Mouse (Mus musculus): ENCODE results near the gene Ypel1. TPM values are rescaled to one million over a fixed set of nuclear protein-coding genes. Genes with fewer than 3 reads are reported as not detected.

Ypel1 gene
- polyA plus RNA-seq, 1 experiment from 2014 or later, result 36.2 TPM

GRCm38 (mm10) chr16:17117309-17117799 is 47.9 kb downstream of the Ypel1 start:
- H3K9ac ChIP-seq, result no peak overlapping the region
- no peaks in the 10 kb centered on the region for H3K4me1 ChIP-seq (ENCODE audit: insufficient read depth)
- no peak for ATAC-seq (ENCODE audit: insufficient read depth)
- peaks cover 69% of the 10 kb centered on the region for H3K36me3 ChIP-seq (ENCODE audit: insufficient read depth)
- no peak overlapping the region for H3K4me2 ChIP-seq
- no peaks in the 10 kb centered on the region for H3K27me3 ChIP-seq (ENCODE audit: insufficient read depth, low read length)
- no peaks in the 10 kb centered on the region for H3K9me3 ChIP-seq (ENCODE audit: low read depth, low read length)
- DNase-seq, result no peak
- 83% methylated on average over 5 of the region's 5 CpGs for WGBS
- H3K27ac ChIP-seq (ENCODE audit: low read depth), result no peak overlapping the region
- TF ChIP-seq CTCF (IDR thresholded peaks at IDR 0.05; ENCODE audit: low read depth), result no peak
- H3K4me3 ChIP-seq (ENCODE audit: low read depth, low read length), result no peak overlapping the region

- Histone ChIP-seq H3K4me2 (no peak overlapping the region), H3K27me3 (ENCODE audit: insufficient read depth, low read length) (no peaks in the 10 kb centered on the region), H3K4me3 (ENCODE audit: low read depth, low read length) (no peak overlapping the region), H3K9ac (no peak overlapping the region), H3K9me3 (ENCODE audit: low read depth, low read length) (no peaks in the 10 kb centered on the region), H3K4me1 (ENCODE audit: insufficient read depth) (0 out of 2 replicates have a peak, but pooled peaks cover 6% of the 10 kb centered on the region), H3K27ac (ENCODE audit: low read depth) (no peak overlapping the region), H3K36me3 (ENCODE audit: insufficient read depth) (peaks cover 52% of the 10 kb centered on the region)
- DNase-seq (no peak), ATAC-seq (ENCODE audit: insufficient read depth) (no peak)
- 77% methylated on average over 14 of the region's 14 CpGs for WGBS
- TF ChIP-seq CTCF (IDR thresholded peaks at IDR 0.05; ENCODE audit: low read depth), result no peak
These were observed 52.1 kb downstream of the Ypel1 start for GRCm38 (mm10) chr16:17121569-17121968.

GRCm38 (mm10) chr16:17124119-17124870 is 54.8 kb downstream of the Ypel1 start:
- Histone ChIP-seq H3K4me1 (ENCODE audit: insufficient read depth) (0 out of 2 replicates have a peak, but pooled peaks cover 6% of the 10 kb centered on the region), H3K4me2 (peak overlapping the region; percentile 69), H3K9ac (peak overlapping the region; percentile 73), H3K36me3 (ENCODE audit: insufficient read depth) (peaks cover 29% of the 10 kb centered on the region), H3K27me3 (ENCODE audit: insufficient read depth, low read length) (no peaks in the 10 kb centered on the region), H3K4me3 (ENCODE audit: low read depth, low read length) (peak overlapping the region; percentile 56), H3K27ac (ENCODE audit: low read depth) (peak overlapping the region; percentile 82), H3K9me3 (ENCODE audit: low read depth, low read length) (no peaks in the 10 kb centered on the region)
- no peak for TF ChIP-seq CTCF (IDR thresholded peaks at IDR 0.05; ENCODE audit: low read depth)
- DNase-seq (peak; percentile 66), ATAC-seq (ENCODE audit: insufficient read depth) (peak; percentile 35)
- 1% methylated on average over 22 of the region's 22 CpGs for WGBS

GRCm38 (mm10) chr16:17124871-17125520 is 55.5 kb downstream of the Ypel1 start, which contains the start of gene 2610318N02Rik:
Gene 2610318N02Rik, minus strand, starts transcription at chr16:17125167.
- under 1% methylated on average over 25 of the region's 25 CpGs for WGBS
- H3K4me1 ChIP-seq (ENCODE audit: insufficient read depth), result 0 out of 2 replicates have a peak, but pooled peaks cover 6% of the 10 kb centered on the region
- peak within 1 kb of the TSS; percentile 73 for H3K9ac ChIP-seq
- no peaks in the 10 kb centered on the region for H3K27me3 ChIP-seq (ENCODE audit: insufficient read depth, low read length)
- no peaks in the 10 kb centered on the region for H3K9me3 ChIP-seq (ENCODE audit: low read depth, low read length)
- H3K4me3 ChIP-seq (ENCODE audit: low read depth, low read length), result peak within 1 kb of the TSS; percentile 56
- H3K36me3 ChIP-seq (ENCODE audit: insufficient read depth), result peaks cover 22% of the 10 kb centered on the region
- TF ChIP-seq CTCF (IDR thresholded peaks at IDR 0.05; ENCODE audit: low read depth), result no peak
- peak; percentile 95 for ATAC-seq (ENCODE audit: insufficient read depth)
- peak; percentile 98 for DNase-seq
- peak within 1 kb of the TSS; percentile 82 for H3K27ac ChIP-seq (ENCODE audit: low read depth)
- peak within 1 kb of the TSS; percentile 69 for H3K4me2 ChIP-seq

- Histone ChIP-seq H3K9me3 (ENCODE audit: low read depth, low read length) (no peaks in the 10 kb centered on the region), H3K27me3 (ENCODE audit: insufficient read depth, low read length) (no peaks in the 10 kb centered on the region), H3K4me1 (ENCODE audit: insufficient read depth) (0 out of 2 replicates have a peak, but pooled peaks cover 6% of the 10 kb centered on the region), H3K27ac (ENCODE audit: low read depth) (no peak overlapping the region), H3K4me3 (ENCODE audit: low read depth, low read length) (no peak overlapping the region), H3K36me3 (ENCODE audit: insufficient read depth) (peaks cover 5% of the 10 kb centered on the region), H3K4me2 (no peak overlapping the region), H3K9ac (no peak overlapping the region)
- peak; percentile 72 for TF ChIP-seq CTCF (IDR thresholded peaks at IDR 0.05; ENCODE audit: low read depth)
- DNase-seq (peak; percentile 61), ATAC-seq (ENCODE audit: insufficient read depth) (no peak)
- 92% methylated on average over 1 of the region's 1 CpGs for WGBS
These were observed 57.8 kb downstream of the Ypel1 start for GRCm38 (mm10) chr16:17127292-17127691.

- TF ChIP-seq CTCF (IDR thresholded peaks at IDR 0.05; ENCODE audit: low read depth), result no peak; the same call in 1 of the 2 replicates
- 3% methylated on average over 43 of the region's 43 CpGs for WGBS
- H3K4me2 ChIP-seq, result peak overlapping the region; percentile 89
- H3K9ac ChIP-seq, result peak overlapping the region; percentile 81
- H3K4me1 ChIP-seq (ENCODE audit: insufficient read depth), result 0 out of 2 replicates have a peak, but pooled peaks cover 2% of the 10 kb centered on the region
- peak overlapping the region; percentile 54; the same call in 1 of the 2 replicates for H3K27ac ChIP-seq (ENCODE audit: low read depth)
- H3K4me3 ChIP-seq (ENCODE audit: low read depth, low read length), result peak overlapping the region; percentile 78
- no peaks in the 10 kb centered on the region for H3K9me3 ChIP-seq (ENCODE audit: low read depth, low read length)
- no peaks in the 10 kb centered on the region for H3K36me3 ChIP-seq (ENCODE audit: insufficient read depth)
- H3K27me3 ChIP-seq (ENCODE audit: insufficient read depth, low read length), result no peaks in the 10 kb centered on the region
- peak; percentile 1; the same call in 1 of the 2 replicates for ATAC-seq (ENCODE audit: insufficient read depth)
- peak; percentile 48 for DNase-seq
These were observed 61.9 kb downstream of the Ypel1 start for GRCm38 (mm10) chr16:17131191-17132088.
